Mouse (Mus musculus) midbrain, embryonic 14.5 days (tissue): ENCODE results near the gene Tox2. TPM values are rescaled to one million over a fixed set of nuclear protein-coding genes. Genes with fewer than 3 reads are reported as not detected.

ENCODE experiments used
- ATAC-seq: fragments of 200-750 bp; cut with Nextera tagmentation; 2 replicates; pipeline ENCODE4 v1.8.0; 2017; ENCODE audit warnings: moderate number of reproducible peaks, moderate library complexity; ENCODE audit not compliant: low FRiP score, low TSS enrichment
- DNase-seq: peaks from one replicate; pipeline ENCODE4 v3.0.0-alpha.2; 2015
- H3K27ac ChIP-seq: fragments of 300-500 bp; sonication (generic); replicated peaks from 2 replicates; pipeline ENCODE4 v1.5.1; 2014; ENCODE audit warnings: mild to moderate bottlenecking, low read depth, low read length, moderate library complexity
- H3K27me3 ChIP-seq: fragments of 300-500 bp; sonication (generic); 2 replicates; pipeline ENCODE4 v1.6.1; 2014; ENCODE audit warnings: low read length, control low read depth, mixed read lengths; ENCODE audit not compliant: control insufficient read depth, insufficient read depth
- H3K36me3 ChIP-seq: fragments of 300-500 bp; sonication (generic); 2 replicates; pipeline ENCODE4 v1.6.1; 2014; ENCODE audit warnings: low read length, control low read depth; ENCODE audit not compliant: control insufficient read depth, insufficient read depth
- H3K4me1 ChIP-seq: fragments of 300-500 bp; sonication (generic); 2 replicates; pipeline ENCODE4 v1.6.1; 2014; ENCODE audit warnings: mild to moderate bottlenecking, antibody characterized with exemption, low read length, control low read depth; ENCODE audit not compliant: control insufficient read depth, insufficient read depth
- H3K4me2 ChIP-seq: fragments of 300-500 bp; sonication (generic); 2 replicates; pipeline ENCODE4 v1.6.1; 2014; ENCODE audit warnings: mild to moderate bottlenecking, low read length, moderate library complexity
- H3K4me3 ChIP-seq: fragments of 300-500 bp; sonication (generic); replicated peaks from 2 replicates; pipeline ENCODE4 v1.5.1; 2014; ENCODE audit warnings: low read depth, low read length
- H3K9ac ChIP-seq: fragments of 300-500 bp; sonication (generic); replicated peaks from 2 replicates; pipeline ENCODE4 v1.6.1; 2014; ENCODE audit warnings: mild to moderate bottlenecking, low read length, moderate library complexity
- H3K9me3 ChIP-seq: fragments of 300-500 bp; sonication (generic); 2 replicates; pipeline ENCODE4 v1.6.1; 2016; ENCODE audit warnings: low read length, control low read depth, mixed read lengths; ENCODE audit not compliant: control insufficient read depth
- WGBS: fragments of 180-500 bp; shearing (Covaris S2); extraction: QIAGEN DNeasy Blood & Tissue Kit; methylation state at CpG from one replicate; pipeline ENCODE4 v1.1.7; 2014; 5-methylcytosine and 5-hydroxymethylcytosine counted together
- polyA plus RNA-seq: library from polyadenylated mRNA; unstranded; fragments of >200 nt; fragmentation: Nextera tagmentation; extraction: Ambion mirVana; gene quantifications from 2 replicates; pipeline ENCODE4 v1.2.1, GENCODE M21; 2014

Tox2 gene
- polyA plus RNA-seq, 1 experiment from 2014 or later, result 46.8 TPM

GRCm38 (mm10) chr2:163340263-163340662 is 137.3 kb downstream of the Tox2 start:
- H3K4me2 ChIP-seq, result no peak overlapping the region
- ATAC-seq (no peak), DNase-seq (peak; percentile 88)
- no peak overlapping the region for H3K9ac ChIP-seq
- WGBS, result 25% methylated on average over 9 of the region's 9 CpGs
- no peaks in the 10 kb centered on the region for H3K36me3 ChIP-seq
- H3K27me3 ChIP-seq, result peaks cover 33% of the 10 kb centered on the region
- H3K4me3 ChIP-seq, result no peak overlapping the region
- no peaks in the 10 kb centered on the region for H3K9me3 ChIP-seq
- 0 out of 2 replicates have a peak, but pooled peaks cover 7% of the 10 kb centered on the region for H3K4me1 ChIP-seq
- no peak overlapping the region for H3K27ac ChIP-seq

GRCm38 (mm10) chr2:163343671-163344070 is 140.7 kb downstream of the Tox2 start:
- WGBS, result 88% methylated on average over 4 of the region's 4 CpGs

GRCm38 (mm10) chr2:163344976-163345660 is 142.2 kb downstream of the Tox2 start:
- H3K4me2 ChIP-seq, result no peak overlapping the region
- 74% methylated on average over 13 of the region's 13 CpGs for WGBS
- H3K4me1 ChIP-seq, result no peaks in the 10 kb centered on the region
- H3K36me3 ChIP-seq, result no peaks in the 10 kb centered on the region
- no peak overlapping the region for H3K27ac ChIP-seq
- H3K9ac ChIP-seq, result no peak overlapping the region
- H3K4me3 ChIP-seq, result no peak overlapping the region
- ATAC-seq, result no peak
- peaks cover 6% of the 10 kb centered on the region for H3K27me3 ChIP-seq
- H3K9me3 ChIP-seq, result no peaks in the 10 kb centered on the region
- no peak for DNase-seq

More at GRCm38 (mm10) chr2:163343671-163344070, 140.7 kb downstream of the Tox2 start:
- Histone ChIP-seq H3K4me3 (no peak overlapping the region), H3K27me3 (peaks cover 21% of the 10 kb centered on the region), H3K27ac (no peak overlapping the region), H3K4me1 (no peaks in the 10 kb centered on the region), H3K4me2 (no peak overlapping the region), H3K36me3 (no peaks in the 10 kb centered on the region), H3K9ac (no peak overlapping the region), H3K9me3 (no peaks in the 10 kb centered on the region)
- peak; percentile 72 for DNase-seq
- no peak for ATAC-seq

GRCm38 (mm10) chr2:163346497-163346896 is 143.6 kb downstream of the Tox2 start:
- Histone ChIP-seq H3K9me3 (no peaks in the 10 kb centered on the region), H3K36me3 (no peaks in the 10 kb centered on the region), H3K4me2 (no peak overlapping the region), H3K4me1 (no peaks in the 10 kb centered on the region), H3K4me3 (no peak overlapping the region), H3K27ac (no peak overlapping the region), H3K27me3 (no peaks in the 10 kb centered on the region), H3K9ac (no peak overlapping the region)
- no peak for DNase-seq
- WGBS, result 80% methylated on average over 11 of the region's 11 CpGs
- no peak for ATAC-seq

- ATAC-seq, result no peak
- no peak overlapping the region for H3K27ac ChIP-seq
- H3K36me3 ChIP-seq, result no peaks in the 10 kb centered on the region
- H3K9me3 ChIP-seq, result no peaks in the 10 kb centered on the region
- no peak overlapping the region for H3K4me3 ChIP-seq
- H3K4me2 ChIP-seq, result no peak overlapping the region
- H3K9ac ChIP-seq, result no peak overlapping the region
- 85% methylated on average over 8 of the region's 8 CpGs for WGBS
- H3K27me3 ChIP-seq, result no peaks in the 10 kb centered on the region
- DNase-seq, result no peak
- H3K4me1 ChIP-seq, result no peaks in the 10 kb centered on the region
These were observed 144.7 kb downstream of the Tox2 start for GRCm38 (mm10) chr2:163347517-163348184.

GRCm38 (mm10) chr2:163348677-163349076 is 145.8 kb downstream of the Tox2 start:
- no peak overlapping the region for H3K27ac ChIP-seq

GRCm38 (mm10) chr2:163349411-163349810 is 146.5 kb downstream of the Tox2 start:
- no peaks in the 10 kb centered on the region for H3K36me3 ChIP-seq
- no peak overlapping the region for H3K27ac ChIP-seq
- no peaks in the 10 kb centered on the region for H3K4me1 ChIP-seq
- no peak for ATAC-seq
- 64% methylated on average over 9 of the region's 9 CpGs for whole genome bisulfite sequencing
- no peak overlapping the region for H3K4me2 ChIP-seq
- no peak overlapping the region for H3K4me3 ChIP-seq
- H3K9ac ChIP-seq, result no peak overlapping the region
- peak; percentile 53 for DNase-seq
- no peaks in the 10 kb centered on the region for H3K27me3 ChIP-seq
- H3K9me3 ChIP-seq, result no peaks in the 10 kb centered on the region

More at GRCm38 (mm10) chr2:163348677-163349076, 145.8 kb downstream of the Tox2 start:
- H3K4me1 ChIP-seq, result no peaks in the 10 kb centered on the region
- no peaks in the 10 kb centered on the region for H3K9me3 ChIP-seq
- no peaks in the 10 kb centered on the region for H3K27me3 ChIP-seq
- H3K4me3 ChIP-seq, result no peak overlapping the region
- WGBS, result 81% methylated on average over 7 of the region's 7 CpGs
- no peak overlapping the region for H3K4me2 ChIP-seq
- DNase-seq (no peak), ATAC-seq (no peak)
- H3K9ac ChIP-seq, result no peak overlapping the region
- no peaks in the 10 kb centered on the region for H3K36me3 ChIP-seq

- Histone ChIP-seq H3K4me3 (no peak overlapping the region), H3K36me3 (no peaks in the 10 kb centered on the region), H3K9me3 (no peaks in the 10 kb centered on the region), H3K4me1 (no peaks in the 10 kb centered on the region), H3K9ac (no peak overlapping the region), H3K27ac (no peak overlapping the region), H3K27me3 (no peaks in the 10 kb centered on the region), H3K4me2 (no peak overlapping the region)
- DNase-seq, result no peak
- WGBS, result 59% methylated on average over 5 of the region's 5 CpGs
- no peak for ATAC-seq
These were observed 147.5 kb downstream of the Tox2 start for GRCm38 (mm10) chr2:163350443-163350842.

- no peaks in the 10 kb centered on the region for H3K27me3 ChIP-seq
- no peaks in the 10 kb centered on the region for H3K4me1 ChIP-seq
- no peak overlapping the region for H3K27ac ChIP-seq
- WGBS, result 14% methylated on average over 7 of the region's 7 CpGs
- no peak overlapping the region for H3K4me2 ChIP-seq
- DNase-seq (no peak), ATAC-seq (no peak)
- H3K36me3 ChIP-seq, result no peaks in the 10 kb centered on the region
- no peak overlapping the region for H3K4me3 ChIP-seq
- H3K9ac ChIP-seq, result no peak overlapping the region
- no peaks in the 10 kb centered on the region for H3K9me3 ChIP-seq
These were observed 150.8 kb downstream of the Tox2 start for GRCm38 (mm10) chr2:163353731-163354130.
